Mouse (Mus musculus) MEL (cell line): Measurements from ENCODE around the gene Higd1b. TPM values are rescaled to one million over a fixed set of nuclear protein-coding genes. Genes with fewer than 3 reads are reported as not detected.

Source experiments
- DNase-seq: peaks from one replicate; pipeline ENCODE4 v3.0.0; 2011; ENCODE audit warnings: low read depth, low spot score
- H3K27ac ChIP-seq: 2 replicates; pipeline ENCODE4 v1.5.1; 2012; ENCODE audit warnings: low read depth, mild to moderate bottlenecking, control low read depth, low read length, moderate library complexity; ENCODE audit not compliant: control insufficient read depth
- H3K27me3 ChIP-seq, 2 experiments: fragments of 150-350 bp in 1 of 2; sonication (generic) in 1 of 2; 2 replicates each; pipeline ENCODE4 v1.6.1; 2012; ENCODE audit warnings: low read length in 2 of 2, mild to moderate bottlenecking in 2 of 2, improper control_type of control experiment in 1 of 2, moderate library complexity in 1 of 2; ENCODE audit not compliant: insufficient read depth in 2 of 2, control insufficient read depth in 1 of 2
- H3K36me3 ChIP-seq, 2 experiments: 2 replicates each; pipeline ENCODE4 v1.6.1; 2012 to 2014; ENCODE audit warnings: low read length in 2 of 2, improper control_type of control experiment in 1 of 2, inconsistent platforms in 1 of 2, mild to moderate bottlenecking in 1 of 2; ENCODE audit not compliant: insufficient read depth in 2 of 2, control insufficient read depth in 1 of 2
- H3K4me1 ChIP-seq, 2 experiments: fragments of 150-350 bp in 1 of 2; sonication (generic) in 1 of 2; 2 replicates each; pipeline ENCODE4 v1.6.1; 2012; ENCODE audit warnings: low read length in 2 of 2, improper control_type of control experiment in 1 of 2, mild to moderate bottlenecking in 1 of 2; ENCODE audit not compliant: insufficient read depth in 2 of 2, control insufficient read depth in 1 of 2
- H3K4me3 ChIP-seq, 2 experiments: fragments of 150-350 bp in 1 of 2; sonication (generic) in 1 of 2; 2 replicates each; pipeline ENCODE4 v1.5.1; 2012; ENCODE audit warnings: low read depth in 2 of 2, low read length in 2 of 2, mild to moderate bottlenecking in 2 of 2, moderate library complexity in 2 of 2, control low read depth in 1 of 2, improper control_type of control experiment in 1 of 2; ENCODE audit not compliant: control insufficient read depth in 1 of 2, insufficient read depth in 1 of 2
- H3K79me2 ChIP-seq: 2 replicates; pipeline ENCODE4 v1.6.1; 2012; ENCODE audit warnings: mild to moderate bottlenecking, low read length, moderate library complexity; ENCODE audit not compliant: control insufficient read depth, poor library complexity, insufficient read depth
- H3K9ac ChIP-seq: 2 replicates; pipeline ENCODE4 v1.6.1; 2012; ENCODE audit warnings: low read depth, mild to moderate bottlenecking, control low read depth, low read length, moderate library complexity; ENCODE audit not compliant: control insufficient read depth, poor library complexity, severe bottlenecking
- H3K9me3 ChIP-seq: fragments of 150-350 bp; sonication (generic); replicated peaks from 2 replicates; pipeline ENCODE4 v1.6.1; 2012; ENCODE audit warnings: mild to moderate bottlenecking, low read length, improper control_type of control experiment, moderate library complexity; ENCODE audit not compliant: insufficient read depth
- BHLHE40 ChIP-seq: IDR thresholded peaks from 2 replicates; pipeline ENCODE4 v1.6.1; 2012; ENCODE audit warnings: low read depth, mild to moderate bottlenecking, inconsistent platforms, low read length, improper control_type of control experiment, borderline replicate concordance
- CHD1 ChIP-seq: IDR thresholded peaks from 2 replicates; pipeline ENCODE4 v1.6.1; 2012; ENCODE audit warnings: low read depth, mild to moderate bottlenecking, inconsistent platforms, low read length, improper control_type of control experiment
- ELF1 ChIP-seq: IDR thresholded peaks from 2 replicates; pipeline ENCODE4 v1.6.1; 2014; ENCODE audit warnings: low read depth, mild to moderate bottlenecking, inconsistent platforms, low read length, improper control_type of control experiment, moderate library complexity
- EP300 ChIP-seq, 2 experiments: IDR thresholded peaks; 2 replicates each; pipeline ENCODE4 v1.6.1; 2011; ENCODE audit warnings: improper control_type of control experiment in 2 of 2, low read length in 2 of 2, low read depth in 1 of 2, mild to moderate bottlenecking in 1 of 2
- ETS1 ChIP-seq: IDR thresholded peaks from 2 replicates; pipeline ENCODE4 v1.6.1; 2012; ENCODE audit warnings: low read depth, mild to moderate bottlenecking, inconsistent platforms, low read length, improper control_type of control experiment, moderate library complexity
- GABPA ChIP-seq: IDR thresholded peaks from 2 replicates; pipeline ENCODE4 v1.6.1; 2012; ENCODE audit warnings: low read depth, mild to moderate bottlenecking, inconsistent platforms, low read length, improper control_type of control experiment, moderate library complexity
- HCFC1 ChIP-seq: IDR thresholded peaks from 2 replicates; pipeline ENCODE4 v1.6.1; 2012; ENCODE audit warnings: low read depth, mild to moderate bottlenecking, inconsistent platforms, low read length, improper control_type of control experiment, moderate library complexity
- JUND ChIP-seq: IDR thresholded peaks from 2 replicates; pipeline ENCODE4 v1.6.1; 2011; ENCODE audit warnings: low read depth, mild to moderate bottlenecking, improper control_type of control experiment, low read length
- KAT2A ChIP-seq: conservative IDR thresholded peaks from 2 replicates; pipeline ENCODE4 v1.6.1; 2012; ENCODE audit warnings: low read depth, low read length, improper control_type of control experiment, inconsistent platforms
- MAX ChIP-seq: IDR thresholded peaks from 2 replicates; pipeline ENCODE4 v1.6.1; 2011; ENCODE audit warnings: low read length, improper control_type of control experiment
- MAZ ChIP-seq: IDR thresholded peaks from 2 replicates; pipeline ENCODE4 v1.6.1; 2012; ENCODE audit warnings: low read depth, mild to moderate bottlenecking, inconsistent platforms, low read length, improper control_type of control experiment
- MEF2A ChIP-seq: IDR thresholded peaks from 2 replicates; pipeline ENCODE4 v1.6.1; 2014; ENCODE audit warnings: low read depth, mild to moderate bottlenecking, inconsistent platforms, low read length, improper control_type of control experiment; ENCODE audit not compliant: poor library complexity, insufficient replicate concordance, severe bottlenecking; ENCODE audit errors: extremely low read depth
- MXI1 ChIP-seq: IDR thresholded peaks from 2 replicates; pipeline ENCODE4 v1.6.1; 2011; ENCODE audit warnings: mild to moderate bottlenecking, low read depth, low read length, improper control_type of control experiment
- MYB ChIP-seq: IDR thresholded peaks from 2 replicates; pipeline ENCODE4 v1.6.1; 2011; ENCODE audit warnings: mild to moderate bottlenecking, low read depth, low read length, improper control_type of control experiment
- MYC ChIP-seq: IDR thresholded peaks from 2 replicates; pipeline ENCODE4 v1.6.1; 2011; ENCODE audit warnings: low read depth, mild to moderate bottlenecking, low read length, improper control_type of control experiment, moderate library complexity
- NRF1 ChIP-seq: IDR thresholded peaks from 2 replicates; pipeline ENCODE4 v1.6.1; 2014; ENCODE audit warnings: low read depth, mild to moderate bottlenecking, inconsistent platforms, low read length, improper control_type of control experiment, moderate library complexity; ENCODE audit not compliant: poor library complexity, insufficient read depth, severe bottlenecking
- POLR2AphosphoS2 ChIP-seq: IDR thresholded peaks from 2 replicates; pipeline ENCODE4 v1.6.1; 2011; ENCODE audit warnings: low read length, improper control_type of control experiment
- POLR2AphosphoS5 ChIP-seq: IDR thresholded peaks from 2 replicates; pipeline ENCODE4 v1.6.1; 2012; ENCODE audit warnings: low read depth, borderline replicate concordance, mild to moderate bottlenecking, inconsistent platforms, low read length, moderate library complexity, mixed read lengths
- RAD21 ChIP-seq: IDR thresholded peaks from 2 replicates; pipeline ENCODE4 v1.6.1; 2011; ENCODE audit warnings: mild to moderate bottlenecking, low read depth, low read length, improper control_type of control experiment
- RCOR1 ChIP-seq: IDR thresholded peaks from 2 replicates; pipeline ENCODE4 v1.6.1; 2012; ENCODE audit warnings: low read depth, mild to moderate bottlenecking, inconsistent platforms, low read length, improper control_type of control experiment
- SMC3 ChIP-seq: IDR thresholded peaks from 2 replicates; pipeline ENCODE4 v1.6.1; 2011; ENCODE audit warnings: low read depth, low read length, improper control_type of control experiment
- TAL1 ChIP-seq: IDR thresholded peaks from 2 replicates; pipeline ENCODE4 v1.6.1; 2012; ENCODE audit warnings: mild to moderate bottlenecking, inconsistent platforms, low read length, moderate library complexity, mixed read lengths
- TBP ChIP-seq: IDR thresholded peaks from 2 replicates; pipeline ENCODE4 v1.8.0; 2011; ENCODE audit warnings: low read depth, low read length, improper control_type of control experiment
- TCF12 ChIP-seq: IDR thresholded peaks from 2 replicates; pipeline ENCODE4 v1.6.1; 2014; ENCODE audit warnings: low read depth, mild to moderate bottlenecking, inconsistent platforms, low read length, improper control_type of control experiment, moderate library complexity
- UBTF ChIP-seq: IDR thresholded peaks from 2 replicates; pipeline ENCODE4 v1.6.1; 2012; ENCODE audit warnings: low read depth, mild to moderate bottlenecking, inconsistent platforms, low read length, improper control_type of control experiment, moderate library complexity, borderline replicate concordance; ENCODE audit not compliant: insufficient read depth
- USF1 ChIP-seq: IDR thresholded peaks from 2 replicates; pipeline ENCODE4 v1.6.1; 2014; ENCODE audit warnings: low read depth, mild to moderate bottlenecking, inconsistent platforms, low read length, improper control_type of control experiment, moderate library complexity
- ZKSCAN1 ChIP-seq: IDR thresholded peaks from 2 replicates; pipeline ENCODE4 v1.6.1; 2012; ENCODE audit warnings: low read depth, mild to moderate bottlenecking, inconsistent platforms, low read length, improper control_type of control experiment, moderate library complexity
- ZNF384 ChIP-seq: IDR thresholded peaks from 2 replicates; pipeline ENCODE4 v1.6.1; 2012; ENCODE audit warnings: low read depth, mild to moderate bottlenecking, inconsistent platforms, low read length, improper control_type of control experiment
- polyA plus RNA-seq, 2 experiments: library from polyadenylated mRNA; stranded (reverse) in 1 of 2; unstranded in 1 of 2; fragments of >175 nt in 1 of 2; fragments of >200 nt in 1 of 2; gene quantifications; 2 replicates each; pipeline versions ENCODE4 v1.2.1 to v1.2.4; 2012; ENCODE audit warnings: low replicate concordance in 2 of 2, low read depth in 1 of 2; ENCODE audit not compliant: insufficient read length in 2 of 2, insufficient read depth in 1 of 2, missing spikeins in 1 of 2
- total RNA-seq: library from RNA; depleted of rRNA; stranded (reverse); fragments of 300-350 nt; gene quantifications from 2 replicates; pipeline ENCODE4 v1.2.3, GENCODE M21; 2012

Gene Higd1b
- total and polyA plus RNA-seq, 3 experiments, result not detected

- peaks cover 0 to 3% of the 10 kb centered on the region in 2 experiments; a peak in 1 of 4 replicates for H3K4me1 ChIP-seq
- no peaks in the 10 kb centered on the region for H3K9me3 ChIP-seq
- TF ChIP-seq CHD1 (no peak), POLR2AphosphoS2 (no peak), TAL1 (no peak), RCOR1 (no peak), USF1 (no peak), TCF12 (no peak), MAZ (no peak), MYB (no peak), ZKSCAN1 (no peak), MEF2A (no peak), RAD21 (no peak), UBTF (no peak), JUND (no peak), POLR2AphosphoS5 (no peak), SMC3 (no peak), HCFC1 (no peak), GABPA (no peak), MXI1 (no peak)
- TF ChIP-seq, all 39 proteins: peak for 0
- no peaks in the 10 kb centered on the region for H3K36me3 ChIP-seq
- DNase-seq, result no peak
- H3K27me3 ChIP-seq, result peaks cover 11 to 24% of the 10 kb centered on the region in 2 experiments
- H3K4me3 ChIP-seq, result no peak overlapping the region
- H3K79me2 ChIP-seq, result no peaks in the 10 kb centered on the region
- no peak overlapping the region for H3K27ac ChIP-seq
- H3K9ac ChIP-seq, result no peak overlapping the region
Observed at GRCm38 (mm10) chr11:102830276-102830675, 5.4 kb upstream of the Higd1b start.

GRCm38 (mm10) chr11:102832700-102833297 lies 2.9 kb upstream of the Higd1b start:
- Histone ChIP-seq H3K4me1 (peaks cover 0 to 3% of the 10 kb centered on the region in 2 experiments; a peak in 1 of 4 replicates), H3K27ac (no peak overlapping the region), H3K9ac (no peak overlapping the region), H3K9me3 (no peaks in the 10 kb centered on the region), H3K79me2 (no peaks in the 10 kb centered on the region), H3K27me3 (peaks cover 6 to 7% of the 10 kb centered on the region in 2 experiments; a peak in 3 of 4 replicates), H3K4me3 (no peak overlapping the region), H3K36me3 (no peaks in the 10 kb centered on the region)
- DNase-seq, result no peak
- TF ChIP-seq ETS1 (no peak), NRF1 (no peak), USF1 (no peak), KAT2A (no peak), BHLHE40 (no peak), EP300 (IDR thresholded peaks at IDR 0.05; ENCODE audit: low read depth in 1 of 2, low read length in 2 of 2) (no peak), ZNF384 (no peak), ELF1 (no peak), TBP (no peak), MAX (no peak), CHD1 (no peak), GABPA (no peak), MYC (no peak), TCF12 (no peak), MAZ (no peak)
